Mouse (Mus musculus): ENCODE measurements around the gene Enpp4. TPM values are rescaled to one million over a fixed set of nuclear protein-coding genes. Genes with fewer than 3 reads are reported as not detected.

The Enpp4 gene
- polyA plus RNA-seq, 1 experiment from 2014 or later, result 3.7 TPM

- H3K4me2 ChIP-seq (replicated peaks), result no peak overlapping the region
- no peaks in the 10 kb centered on the region for H3K4me1 ChIP-seq
- 98% methylated on average over 3 of the region's 3 CpGs for WGBS
- H3K27me3 ChIP-seq, result no peaks in the 10 kb centered on the region
- ATAC-seq (ENCODE audit: low FRiP score, low read depth), result no peak
- no peak overlapping the region for H3K4me3 ChIP-seq
- peaks cover 13% of the 10 kb centered on the region for H3K36me3 ChIP-seq
- no peaks in the 10 kb centered on the region for H3K9me3 ChIP-seq
- no peak overlapping the region for H3K9ac ChIP-seq (replicated peaks)
- H3K27ac ChIP-seq (replicated peaks), result no peak overlapping the region
These were observed 17.4 kb downstream of the Enpp4 start for GRCm38 (mm10) chr17:44088226-44088625.

- Histone ChIP-seq H3K36me3 (peaks cover 22% of the 10 kb centered on the region), H3K9ac (replicated peaks) (no peak overlapping the region), H3K4me3 (no peak overlapping the region), H3K4me2 (replicated peaks) (no peak overlapping the region), H3K9me3 (no peaks in the 10 kb centered on the region), H3K27me3 (no peaks in the 10 kb centered on the region), H3K27ac (replicated peaks) (no peak overlapping the region), H3K4me1 (no peaks in the 10 kb centered on the region)
- WGBS, result 91% methylated on average over 4 of the region's 4 CpGs
- ATAC-seq (ENCODE audit: low FRiP score, low read depth), result no peak
These were observed 22.5 kb downstream of the Enpp4 start for GRCm38 (mm10) chr17:44083156-44083555.

DNA sequence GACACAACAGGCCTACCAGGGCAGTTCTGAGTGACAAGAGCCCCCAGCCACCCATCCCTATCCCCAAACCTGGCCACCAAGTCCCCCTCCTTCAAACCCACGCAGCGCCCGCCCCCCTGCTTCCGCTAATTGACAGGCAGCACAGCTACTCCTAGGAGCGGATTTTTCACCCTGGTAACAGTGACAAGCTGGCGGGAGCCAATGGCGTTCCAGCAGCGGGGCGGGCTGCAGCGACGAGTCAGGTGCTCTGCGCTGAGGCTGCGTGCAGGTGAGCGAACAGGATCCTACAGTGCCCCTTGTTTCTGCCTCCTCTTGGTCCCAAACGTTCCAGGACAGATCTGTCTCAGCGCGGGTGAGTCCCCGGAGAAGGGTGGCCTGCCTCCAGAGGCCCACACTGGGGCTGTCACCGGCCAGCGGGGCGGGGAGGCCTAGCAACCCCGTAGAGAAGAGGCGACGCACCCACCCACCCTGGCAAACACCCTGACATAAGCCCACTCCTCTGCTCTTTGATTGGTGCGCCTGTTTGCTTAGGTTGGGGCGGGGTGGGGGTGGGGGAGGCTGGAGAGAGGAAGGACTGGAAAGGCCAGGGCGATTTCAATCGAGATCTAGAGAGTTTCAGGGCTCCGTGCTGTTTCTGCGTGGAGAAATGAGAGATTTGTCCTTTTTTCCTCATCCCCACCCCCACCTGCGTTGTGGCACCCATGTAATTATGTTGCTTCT is 26.8 kb downstream of the Enpp4 start, which contains the start of gene Enpp5:
Enpp5 (plus strand) TSS at position 183 of the 720 bp plus-strand sequence.
- 1% methylated on average over 25 of the region's 31 CpGs for WGBS
- ATAC-seq (ENCODE audit: low FRiP score, low read depth), result peak; percentile 97
- peak within 1 kb of the TSS; percentile 68 for H3K27ac ChIP-seq (replicated peaks)

GRCm38 (mm10) chr17:44077843-44078160 is 27.8 kb downstream of the Enpp4 start:
- H3K27me3 ChIP-seq, result peaks cover 5% of the 10 kb centered on the region; the same call in 1 of the 2 replicates
- H3K9ac ChIP-seq (replicated peaks), result no peak overlapping the region
- WGBS, result 76% methylated on average over 2 of the region's 2 CpGs
- no peaks in the 10 kb centered on the region for H3K4me1 ChIP-seq
- H3K4me2 ChIP-seq (replicated peaks), result no peak overlapping the region
- no peak overlapping the region for H3K4me3 ChIP-seq
- H3K27ac ChIP-seq (replicated peaks), result no peak overlapping the region
- no peaks in the 10 kb centered on the region for H3K9me3 ChIP-seq
- ATAC-seq (ENCODE audit: low FRiP score, low read depth), result no peak
- H3K36me3 ChIP-seq, result 0 out of 2 replicates have a peak, but pooled peaks cover 7% of the 10 kb centered on the region

More for the DNA sequence above, 26.8 kb downstream of the Enpp4 start, which contains the start of gene Enpp5:
- Histone ChIP-seq H3K4me2 (replicated peaks) (peak within 1 kb of the TSS; percentile 85), H3K4me3 (peak within 1 kb of the TSS; percentile 73), H3K9me3 (no peaks in the 10 kb centered on the region), H3K4me1 (no peaks in the 10 kb centered on the region), H3K9ac (replicated peaks) (peak within 1 kb of the TSS; percentile 71), H3K27me3 (peaks cover 5% of the 10 kb centered on the region; the same call in 1 of the 2 replicates), H3K36me3 (0 out of 2 replicates have a peak, but pooled peaks cover 9% of the 10 kb centered on the region)

DNA sequence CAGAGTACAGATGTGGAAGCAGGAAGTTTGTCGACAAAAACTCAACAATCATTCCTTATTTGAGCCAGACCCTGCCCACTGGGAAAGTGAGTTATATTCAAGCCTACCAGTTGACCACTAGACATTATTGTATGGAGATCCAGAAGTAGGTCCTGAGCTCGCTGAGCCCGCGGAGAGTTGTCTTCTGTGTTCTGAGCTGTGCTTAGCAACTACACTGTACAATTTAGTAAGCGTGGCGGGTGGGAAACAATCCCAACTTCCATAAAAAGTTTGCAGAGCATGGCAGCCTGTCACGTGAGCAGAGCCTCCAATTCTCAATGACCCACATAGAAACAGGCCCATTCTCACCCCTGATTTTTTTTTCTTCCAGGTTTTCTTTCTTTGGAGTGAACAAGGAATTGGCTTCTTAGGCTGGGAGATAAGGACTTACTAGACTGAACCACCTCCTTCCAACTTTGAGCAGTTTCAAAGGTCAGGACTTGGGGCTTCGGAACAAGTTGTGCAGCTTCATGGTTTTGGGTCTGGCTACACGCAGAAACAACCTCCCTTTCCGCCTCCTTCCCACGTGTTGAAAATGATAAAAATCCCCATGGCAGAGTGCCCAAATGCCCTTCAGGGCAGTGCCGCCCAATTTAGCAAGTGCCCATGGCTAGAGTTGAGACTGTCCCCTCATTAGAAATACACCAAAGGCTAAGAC is 28.3 kb downstream of the Enpp4 start:
- Histone ChIP-seq H3K9ac (replicated peaks) (no peak overlapping the region), H3K27ac (replicated peaks) (no peak overlapping the region), H3K36me3 (0 out of 2 replicates have a peak, but pooled peaks cover 3% of the 10 kb centered on the region), H3K4me2 (replicated peaks) (no peak overlapping the region), H3K27me3 (peaks cover 5% of the 10 kb centered on the region; the same call in 1 of the 2 replicates), H3K4me3 (no peak overlapping the region), H3K4me1 (no peaks in the 10 kb centered on the region), H3K9me3 (no peaks in the 10 kb centered on the region)
- ATAC-seq (ENCODE audit: low FRiP score, low read depth), result no peak
- 85% methylated on average over 12 of the region's 12 CpGs for WGBS

DNA sequence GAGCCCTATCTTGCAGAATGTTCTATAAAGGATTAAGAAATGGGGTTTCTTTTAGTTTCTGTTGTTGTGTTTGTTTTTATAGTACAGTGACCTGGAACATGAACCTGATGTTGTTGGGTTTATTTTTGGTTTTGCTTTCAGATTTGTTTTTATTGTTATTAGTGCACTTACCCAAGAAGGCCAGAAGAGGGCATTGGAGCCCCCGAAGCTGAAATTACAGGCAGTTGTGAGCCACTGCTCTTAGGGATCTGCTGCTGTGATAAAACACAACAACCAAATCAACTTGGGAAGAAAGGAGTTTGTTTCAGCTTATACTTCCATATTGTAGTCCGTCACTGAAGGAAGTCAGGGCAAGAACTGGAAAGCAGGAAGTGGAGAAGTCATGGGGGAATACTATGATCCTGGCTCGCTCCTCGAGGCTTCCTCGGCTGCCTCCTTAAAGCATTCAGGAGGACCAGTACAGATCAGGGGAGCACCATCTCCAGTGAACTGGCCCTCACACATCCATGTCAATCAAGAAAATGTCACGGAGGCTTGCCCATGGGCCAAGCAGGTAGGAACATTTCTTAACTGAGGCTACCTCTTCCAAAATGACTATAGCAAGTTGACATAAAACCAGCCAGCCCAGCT is 29.4 kb downstream of the Enpp4 start:
- peaks cover 5% of the 10 kb centered on the region; the same call in 1 of the 2 replicates for H3K27me3 ChIP-seq
- no peak for ATAC-seq (ENCODE audit: low FRiP score, low read depth)
- WGBS, result 55% methylated on average over 6 of the region's 6 CpGs

DNA sequence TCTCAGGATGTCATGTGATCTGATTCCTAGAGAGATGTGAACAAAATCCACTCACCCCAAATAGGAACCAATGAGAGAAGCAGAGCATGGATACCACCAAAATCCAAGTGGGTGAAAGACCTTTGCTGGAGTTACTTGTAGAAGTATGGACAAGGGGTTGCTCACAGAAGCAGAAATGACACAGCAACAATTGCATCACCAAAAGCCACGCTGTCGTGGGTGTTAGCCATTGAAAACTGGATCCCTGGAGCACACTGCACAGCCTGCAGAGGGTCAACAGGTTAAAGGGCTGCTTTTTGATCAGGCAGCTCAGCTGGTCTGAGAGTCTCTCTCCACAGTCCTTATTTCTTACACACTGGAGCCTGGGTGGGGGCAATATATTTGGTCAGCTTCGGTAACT is 30.0 kb downstream of the Enpp4 start:
- Histone ChIP-seq H3K27ac (replicated peaks) (no peak overlapping the region), H3K4me1 (no peaks in the 10 kb centered on the region), H3K4me3 (no peak overlapping the region), H3K36me3 (no peaks in the 10 kb centered on the region), H3K9me3 (no peaks in the 10 kb centered on the region), H3K27me3 (peaks cover 5% of the 10 kb centered on the region; the same call in 1 of the 2 replicates), H3K4me2 (replicated peaks) (no peak overlapping the region), H3K9ac (replicated peaks) (no peak overlapping the region)
- ATAC-seq (ENCODE audit: low FRiP score, low read depth), result no peak
- WGBS, result 72% methylated on average over 3 of the region's 3 CpGs

More for the DNA sequence above, 29.4 kb downstream of the Enpp4 start:
- no peak overlapping the region for H3K27ac ChIP-seq (replicated peaks)
- no peak overlapping the region for H3K4me2 ChIP-seq (replicated peaks)
- no peak overlapping the region for H3K4me3 ChIP-seq
- H3K4me1 ChIP-seq, result no peaks in the 10 kb centered on the region
- H3K9me3 ChIP-seq, result no peaks in the 10 kb centered on the region
- 0 out of 2 replicates have a peak, but pooled peaks cover 3% of the 10 kb centered on the region for H3K36me3 ChIP-seq
- no peak overlapping the region for H3K9ac ChIP-seq (replicated peaks)

DNA sequence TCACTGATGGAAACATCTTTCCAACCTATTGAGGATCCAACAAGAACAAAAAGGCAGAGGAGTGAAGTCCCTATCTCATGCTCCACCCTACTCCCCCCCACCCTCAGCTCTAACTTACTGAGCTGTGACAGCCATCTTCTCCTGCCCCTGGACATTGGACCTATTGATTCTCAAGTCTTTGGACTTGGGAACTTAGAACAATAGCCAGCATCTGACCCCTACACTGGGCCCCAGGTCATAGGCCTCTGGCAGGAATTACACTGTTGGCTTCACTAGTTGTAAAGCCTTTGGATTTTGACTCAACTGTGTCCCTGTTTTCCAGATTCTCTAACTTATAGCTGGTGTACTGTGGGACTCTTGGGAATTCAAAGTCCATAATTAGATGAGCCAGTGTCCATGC is 33.9 kb downstream of the Enpp4 start:
- H3K9ac ChIP-seq (replicated peaks), result no peak overlapping the region
- no peaks in the 10 kb centered on the region for H3K27me3 ChIP-seq
- H3K36me3 ChIP-seq, result no peaks in the 10 kb centered on the region
- no peak overlapping the region for H3K27ac ChIP-seq (replicated peaks)
- no peaks in the 10 kb centered on the region for H3K9me3 ChIP-seq
- no peak overlapping the region for H3K4me2 ChIP-seq (replicated peaks)
- no peak overlapping the region for H3K4me3 ChIP-seq
- ATAC-seq (ENCODE audit: low FRiP score, low read depth), result no peak
- H3K4me1 ChIP-seq, result no peaks in the 10 kb centered on the region

DNA sequence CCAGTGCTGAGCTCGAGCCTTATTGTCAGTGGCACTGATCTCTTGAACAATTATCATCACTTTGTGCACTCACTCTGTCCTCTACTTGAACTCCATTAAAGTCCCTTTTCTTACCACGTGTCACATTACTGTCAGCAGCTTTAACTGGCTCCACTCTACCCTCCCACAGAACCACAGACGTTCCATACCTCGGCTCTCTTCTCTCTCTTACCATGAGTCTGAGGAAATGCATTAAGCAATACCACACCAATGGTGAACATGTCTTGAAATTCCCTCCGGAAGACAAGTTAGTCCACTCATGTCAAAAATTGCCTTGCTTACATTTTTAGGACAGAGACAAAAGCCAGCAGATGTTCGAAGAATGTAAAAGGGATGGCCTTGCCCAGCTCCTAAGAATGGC is 36.7 kb downstream of the Enpp4 start:
- H3K4me2 ChIP-seq (replicated peaks), result no peak overlapping the region
- ATAC-seq (ENCODE audit: low FRiP score, low read depth), result no peak
- H3K4me3 ChIP-seq, result no peak overlapping the region
- no peak overlapping the region for H3K9ac ChIP-seq (replicated peaks)
- no peak overlapping the region for H3K27ac ChIP-seq (replicated peaks)
- WGBS, result 85% methylated on average over 6 of the region's 6 CpGs
- no peaks in the 10 kb centered on the region for H3K9me3 ChIP-seq
- H3K27me3 ChIP-seq, result no peaks in the 10 kb centered on the region
- no peaks in the 10 kb centered on the region for H3K4me1 ChIP-seq
- no peaks in the 10 kb centered on the region for H3K36me3 ChIP-seq

GRCm38 (mm10) chr17:44061289-44061890 is 44.2 kb downstream of the Enpp4 start:
- no peaks in the 10 kb centered on the region for H3K27me3 ChIP-seq
- 88% methylated on average over 5 of the region's 5 CpGs for WGBS

DNA sequence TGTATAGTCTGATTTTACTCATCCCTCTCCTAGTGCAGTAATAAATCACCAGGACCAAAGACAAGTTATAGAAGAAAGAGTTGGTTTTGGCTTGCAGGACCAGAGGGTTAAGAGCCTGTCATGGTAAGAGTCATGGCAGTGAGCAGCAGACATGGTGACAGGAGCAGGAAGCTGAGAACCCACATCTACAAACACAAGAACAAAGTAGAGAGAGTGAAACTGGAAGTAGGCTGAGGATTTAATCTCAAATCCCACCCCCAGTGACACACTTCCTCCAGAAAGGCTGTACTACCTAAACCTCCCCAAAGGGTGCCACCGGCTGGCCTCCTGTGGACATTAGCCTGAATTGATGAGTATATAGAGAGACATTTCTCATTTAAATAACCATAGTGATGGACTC is 44.8 kb downstream of the Enpp4 start:
- Histone ChIP-seq H3K9ac (replicated peaks) (no peak overlapping the region), H3K4me2 (replicated peaks) (no peak overlapping the region), H3K27ac (replicated peaks) (no peak overlapping the region), H3K4me1 (no peaks in the 10 kb centered on the region), H3K27me3 (no peaks in the 10 kb centered on the region), H3K9me3 (no peaks in the 10 kb centered on the region), H3K4me3 (no peak overlapping the region), H3K36me3 (no peaks in the 10 kb centered on the region)
- no peak for ATAC-seq (ENCODE audit: low FRiP score, low read depth)
- WGBS, result 100% methylated on average over 1 of the region's 1 CpGs

More at GRCm38 (mm10) chr17:44061289-44061890, 44.2 kb downstream of the Enpp4 start:
- Histone ChIP-seq H3K27ac (replicated peaks) (no peak overlapping the region), H3K9ac (replicated peaks) (no peak overlapping the region), H3K36me3 (no peaks in the 10 kb centered on the region), H3K4me1 (no peaks in the 10 kb centered on the region), H3K4me2 (replicated peaks) (no peak overlapping the region), H3K4me3 (no peak overlapping the region), H3K9me3 (no peaks in the 10 kb centered on the region)
- ATAC-seq (ENCODE audit: low FRiP score, low read depth), result no peak

DNA sequence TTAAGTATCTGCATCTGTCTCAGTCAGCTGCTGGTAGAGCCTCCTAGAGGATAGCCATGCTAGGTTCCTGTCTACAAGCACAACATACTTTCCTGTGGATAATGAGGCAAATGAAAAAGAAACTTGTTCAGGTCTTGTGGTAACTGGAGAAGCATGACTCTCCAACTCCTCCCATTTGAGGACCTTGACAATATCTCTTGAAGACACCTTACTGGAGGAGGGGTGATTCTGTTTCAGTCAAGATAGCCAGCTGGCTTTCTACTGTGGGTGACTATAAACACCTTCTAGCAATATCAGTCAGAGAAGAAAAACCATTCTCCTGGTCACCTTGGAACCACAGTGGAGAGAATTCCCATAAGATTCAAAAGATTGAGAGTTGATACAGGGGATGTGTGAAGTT is 47.5 kb downstream of the Enpp4 start:
- Histone ChIP-seq H3K9me3 (no peaks in the 10 kb centered on the region), H3K4me1 (no peaks in the 10 kb centered on the region), H3K27ac (replicated peaks) (no peak overlapping the region), H3K36me3 (no peaks in the 10 kb centered on the region), H3K27me3 (no peaks in the 10 kb centered on the region), H3K9ac (replicated peaks) (no peak overlapping the region), H3K4me2 (replicated peaks) (no peak overlapping the region), H3K4me3 (no peak overlapping the region)
- ATAC-seq (ENCODE audit: low FRiP score, low read depth), result no peak

All from midbrain, embryonic 12.5 days (tissue).